Mouse (Mus musculus): ENCODE data around the gene Rab30.

Rab30 gene

GRCm38 (mm10) chr7:92890618-92891230 lies 149.3 kb downstream of the Rab30 start:
- ATAC-seq (ENCODE audit: insufficient number of reproducible peaks, low FRiP score, low TSS enrichment): no peak

GRCm38 (mm10) chr7:92893478-92893877 lies 152.1 kb downstream of the Rab30 start:
- ATAC-seq (ENCODE audit: insufficient number of reproducible peaks, low FRiP score, low TSS enrichment): no peak
